Mouse (Mus musculus) E14TG2a.4 (cell line): ENCODE results near the gene Mrtfa.

ENCODE experiments used
- CTCF ChIP-seq: conservative IDR thresholded peaks from 2 replicates; pipeline ENCODE4 v1.5.1; 2014; ENCODE audit warnings: low read length
- POU5F1 ChIP-seq: IDR thresholded peaks from 2 replicates; pipeline ENCODE4 v1.6.1; 2014; ENCODE audit warnings: low read length, borderline replicate concordance

DNA sequence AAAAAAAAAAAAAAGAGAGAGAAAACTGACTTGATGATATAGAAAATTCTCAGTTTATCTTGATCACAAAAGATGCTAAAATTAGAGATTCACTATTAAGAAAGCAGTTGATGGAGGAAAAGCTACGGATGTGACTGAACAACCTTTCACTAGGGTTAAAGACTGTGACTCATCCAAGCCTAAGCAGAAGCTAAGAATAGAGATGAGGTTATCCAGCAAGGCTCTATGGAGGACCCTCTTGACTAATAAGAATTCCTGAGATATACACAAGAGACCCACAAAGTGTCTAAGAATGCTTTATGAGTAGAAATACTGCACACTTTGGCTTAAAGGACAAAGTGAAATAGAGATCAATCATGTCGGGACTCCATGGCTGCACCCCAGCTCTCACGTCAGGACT lies 14.9 kb downstream of the Mrtfa start:
- TF ChIP-seq CTCF (no peak), POU5F1 (no peak)
